Mouse (Mus musculus) lung, adult 2 months (tissue): ENCODE data around the gene Atf6. TPM values are rescaled to one million over a fixed set of nuclear protein-coding genes. Genes with fewer than 3 reads are reported as not detected.

Experiments used
- DNase-seq: peaks from one replicate; pipeline ENCODE4 v3.0.0; 2022
- H3K4me1 ChIP-seq: fragments of 200-500 bp; 2 replicates; pipeline ENCODE4 v1.6.1; 2011; ENCODE audit warnings: low read length; ENCODE audit not compliant: control insufficient read depth, insufficient read depth
- H3K4me3 ChIP-seq: fragments of 200-500 bp; replicated peaks from 2 replicates; pipeline ENCODE3; 2011; ENCODE audit warnings: low read depth, mild to moderate bottlenecking, control low read depth, low read length; ENCODE audit errors: extremely low read depth
- CTCF ChIP-seq: fragments of 200-500 bp; IDR thresholded peaks from 2 replicates; pipeline ENCODE4 v1.5.1; 2011; ENCODE audit warnings: mild to moderate bottlenecking, low read length, control low read depth; ENCODE audit not compliant: insufficient read depth
- POLR2A ChIP-seq: fragments of 200-500 bp; IDR thresholded peaks from 2 replicates; pipeline ENCODE4 v1.6.1; 2011; ENCODE audit warnings: low read depth, mild to moderate bottlenecking, control low read depth, low read length, borderline replicate concordance; ENCODE audit errors: extremely low read depth
- WGBS: fragments of 180-500 bp; shearing (Covaris S2); methylation state at CpG from one replicate; pipeline ENCODE4 v1.1.7; 2018; 5-methylcytosine and 5-hydroxymethylcytosine counted together
- polyA plus RNA-seq: library from polyadenylated mRNA; depleted of rRNA; stranded (reverse); fragments of >200 nt; gene quantifications from 2 replicates; pipeline ENCODE4 v1.2.3, GENCODE M21; 2012

Gene Atf6
- polyA plus RNA-seq, 1 experiment: 18.8 TPM

- H3K4me1 ChIP-seq: no peaks in the 10 kb centered on the region; the same call in 1 of the 2 replicates
- WGBS: 44% methylated on average over 3 of the region's 3 CpGs
- no peak overlapping the region for H3K4me3 ChIP-seq
- DNase-seq: no peak
- TF ChIP-seq POLR2A (no peak), CTCF (no peak)
Observed at GRCm38 (mm10) chr1:170791001-170791400, 76.6 kb downstream of the Atf6 start.

GRCm38 (mm10) chr1:170787643-170788042 is 79.9 kb downstream of the Atf6 start:
- Histone ChIP-seq H3K4me1 (no peaks in the 10 kb centered on the region; the same call in 1 of the 2 replicates), H3K4me3 (no peak overlapping the region)
- 65% methylated on average over 1 of the region's 1 CpGs for WGBS
- TF ChIP-seq CTCF (no peak), POLR2A (no peak)
- no peak for DNase-seq

GRCm38 (mm10) chr1:170786570-170787341 is 80.8 kb downstream of the Atf6 start:
- Histone ChIP-seq H3K4me1 (no peaks in the 10 kb centered on the region; the same call in 1 of the 2 replicates), H3K4me3 (no peak overlapping the region)
- 70% methylated on average over 14 of the region's 14 CpGs for WGBS
- DNase-seq: no peak
- TF ChIP-seq CTCF: no peak
- no peak for TF ChIP-seq POLR2A

- DNase-seq: no peak
- no peak overlapping the region for H3K4me3 ChIP-seq
- WGBS: 93% methylated on average over 4 of the region's 4 CpGs
- H3K4me1 ChIP-seq: no peaks in the 10 kb centered on the region; the same call in 1 of the 2 replicates
- no peak for TF ChIP-seq POLR2A
- no peak for TF ChIP-seq CTCF
Observed at GRCm38 (mm10) chr1:170777688-170778087, 89.9 kb downstream of the Atf6 start.

- Histone ChIP-seq H3K4me1 (no peaks in the 10 kb centered on the region), H3K4me3 (no peak overlapping the region)
- DNase-seq: no peak
- 70% methylated on average over 1 of the region's 1 CpGs for WGBS
- TF ChIP-seq CTCF: no peak
- no peak for TF ChIP-seq POLR2A
Observed at GRCm38 (mm10) chr1:170774431-170774830, 93.1 kb downstream of the Atf6 start.

GRCm38 (mm10) chr1:170773506-170773905 is 94.1 kb downstream of the Atf6 start:
- Histone ChIP-seq H3K4me1 (no peaks in the 10 kb centered on the region), H3K4me3 (no peak overlapping the region)
- DNase-seq: no peak
- 43% methylated on average over 4 of the region's 4 CpGs for WGBS
- no peak for TF ChIP-seq CTCF
- no peak for TF ChIP-seq POLR2A

- 46% methylated on average over 25 of the region's 25 CpGs for WGBS
- H3K4me3 ChIP-seq: peak overlapping the region; percentile 39
- DNase-seq: peak; percentile 38
- TF ChIP-seq POLR2A (no peak), CTCF (no peak)
- H3K4me1 ChIP-seq: no peaks in the 10 kb centered on the region; the same call in 1 of the 2 replicates
Observed at GRCm38 (mm10) chr1:170771437-170772003, 96.1 kb downstream of the Atf6 start.

GRCm38 (mm10) chr1:170770691-170771090 is 96.9 kb downstream of the Atf6 start:
- Histone ChIP-seq H3K4me3 (peak overlapping the region; percentile 10), H3K4me1 (no peaks in the 10 kb centered on the region; the same call in 1 of the 2 replicates)
- 73% methylated on average over 14 of the region's 14 CpGs for WGBS
- TF ChIP-seq CTCF: no peak
- peak; percentile 39; the same call in 1 of the 2 replicates for TF ChIP-seq POLR2A
- peak; percentile 63 for DNase-seq

- WGBS: 16% methylated on average over 2 of the region's 2 CpGs
- H3K4me3 ChIP-seq: no peak overlapping the region
- no peak for TF ChIP-seq CTCF
- no peak for TF ChIP-seq POLR2A
- H3K4me1 ChIP-seq: no peaks in the 10 kb centered on the region; the same call in 1 of the 2 replicates
- no peak for DNase-seq
Observed at GRCm38 (mm10) chr1:170766997-170767396, 100.6 kb downstream of the Atf6 start.
